Mouse (Mus musculus): Measurements from ENCODE around the gene 4933411K16Rik.

- no peak for TF ChIP-seq EP300 (optimal IDR thresholded peaks at IDR 0.05)
- no peak for TF ChIP-seq CTCF (IDR thresholded peaks at IDR 0.05; ENCODE audit: low read depth)
Observed at GRCm38 (mm10) chr19:42014231-42014825, 37.7 kb upstream of the 4933411K16Rik start.

Measured in stomach, postnatal 0 days (tissue).